Mouse (Mus musculus): Measurements from ENCODE around the gene Arhgap19.

The Arhgap19 gene

GRCm38 (mm10) chr19:41800451-41800850 lies 1.4 kb downstream of the Arhgap19 start:
- no peak for DNase-seq (ENCODE audit: low spot score)

DNA sequence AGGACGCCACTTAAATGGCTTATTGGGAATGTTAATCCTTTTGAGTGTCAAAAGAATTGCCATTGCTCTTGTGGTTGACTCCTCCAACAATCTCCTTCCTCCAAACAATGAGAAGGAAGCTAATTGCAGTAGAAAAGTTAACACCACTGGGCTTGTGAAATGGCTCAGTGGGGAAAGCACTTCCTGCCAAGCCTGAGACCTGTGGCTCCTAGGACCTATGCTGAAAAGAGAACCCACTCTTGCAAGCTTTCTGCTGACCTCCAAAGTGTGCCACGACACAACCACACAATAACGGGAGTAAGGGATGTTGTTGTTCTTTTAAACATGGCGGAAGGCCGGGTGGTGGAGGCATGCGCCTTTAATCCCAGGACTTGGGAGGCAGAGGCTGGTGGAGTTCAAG lies 4.3 kb downstream of the Arhgap19 start:
- DNase-seq (ENCODE audit: low spot score): no peak

GRCm38 (mm10) chr19:41796789-41797327 lies 5.0 kb downstream of the Arhgap19 start:
- DNase-seq (ENCODE audit: low spot score): no peak

GRCm38 (mm10) chr19:41796148-41796760 lies 5.6 kb downstream of the Arhgap19 start:
- no peak for DNase-seq (ENCODE audit: low spot score)

- no peak for DNase-seq (ENCODE audit: low spot score)
These were observed 6.9 kb downstream of the Arhgap19 start for GRCm38 (mm10) chr19:41794901-41795300.

GRCm38 (mm10) chr19:41794017-41794416 lies 7.8 kb downstream of the Arhgap19 start:
- DNase-seq (ENCODE audit: low spot score): no peak

DNA sequence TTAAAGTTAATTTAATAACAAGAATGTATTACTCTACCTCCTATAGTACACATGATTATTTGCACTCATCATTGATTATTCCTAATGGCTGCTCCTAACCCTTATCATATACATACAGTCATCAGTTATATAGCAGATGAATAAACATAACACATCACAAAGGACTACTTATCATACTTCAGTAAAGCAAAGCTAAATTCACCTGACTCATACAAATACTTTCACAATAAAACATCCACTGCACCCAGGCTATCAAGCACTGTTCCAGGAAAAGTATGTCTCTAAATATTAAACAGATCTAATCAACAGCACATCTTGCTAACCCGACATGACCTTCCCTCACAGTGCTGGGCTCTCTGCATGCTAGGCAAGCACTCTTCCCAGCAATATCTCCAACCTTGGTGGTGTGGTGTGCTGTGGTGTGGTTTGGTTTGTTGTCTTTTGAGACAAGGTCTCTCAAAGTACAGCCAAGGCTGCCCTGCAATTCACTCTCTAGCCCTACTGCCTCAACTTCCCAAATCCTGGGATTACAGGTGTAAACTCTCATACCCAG lies 8.8 kb downstream of the Arhgap19 start:
- DNase-seq (ENCODE audit: low spot score): no peak

GRCm38 (mm10) chr19:41791384-41791783 lies 10.5 kb downstream of the Arhgap19 start:
- no peak for DNase-seq (ENCODE audit: low spot score)

GRCm38 (mm10) chr19:41789110-41789961 lies 12.5 kb downstream of the Arhgap19 start:
- DNase-seq (ENCODE audit: low spot score): no peak

- no peak for DNase-seq (ENCODE audit: low spot score)
These were observed 15.0 kb downstream of the Arhgap19 start for GRCm38 (mm10) chr19:41786896-41787295.

DNA sequence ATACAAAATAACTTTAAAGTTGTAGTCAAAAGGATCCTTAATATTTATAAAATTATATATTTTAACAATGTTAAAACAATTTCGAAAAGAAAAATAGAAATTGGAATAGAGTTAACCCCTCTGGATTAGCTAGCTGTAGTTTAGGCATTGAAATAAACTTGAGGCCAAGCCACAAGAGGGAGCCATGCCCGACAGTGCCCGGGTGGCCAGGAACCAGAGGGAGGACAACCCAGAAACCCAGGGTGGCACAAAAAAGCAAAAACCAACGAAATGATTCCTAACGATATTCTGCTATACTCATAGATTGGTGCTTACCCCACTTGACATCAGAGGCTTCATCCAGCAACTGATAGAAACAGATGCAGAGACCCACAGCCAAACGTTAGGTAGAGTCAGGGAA lies 24.3 kb downstream of the Arhgap19 start:
- no peak for DNase-seq (ENCODE audit: low spot score)

DNA sequence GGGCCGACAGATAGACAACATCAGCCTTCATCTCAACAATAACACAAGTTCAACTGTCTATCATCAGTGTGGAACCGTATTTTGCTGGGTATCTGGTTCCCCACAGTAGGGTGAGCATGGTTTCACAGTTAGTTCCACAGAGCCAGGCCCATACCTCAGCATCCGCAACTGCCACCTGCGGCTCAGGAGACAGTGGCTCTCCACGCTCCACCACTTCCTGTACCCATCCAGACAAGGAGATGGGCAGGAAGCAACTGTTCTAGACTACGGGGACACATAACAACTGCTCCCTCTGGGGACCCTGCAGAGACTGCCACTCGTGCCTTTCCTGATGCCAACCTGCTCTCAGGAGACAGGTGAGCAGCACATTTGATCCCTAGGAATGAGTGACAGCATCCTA lies 33.1 kb downstream of the Arhgap19 start:
- no peak for DNase-seq (ENCODE audit: low spot score)

DNA sequence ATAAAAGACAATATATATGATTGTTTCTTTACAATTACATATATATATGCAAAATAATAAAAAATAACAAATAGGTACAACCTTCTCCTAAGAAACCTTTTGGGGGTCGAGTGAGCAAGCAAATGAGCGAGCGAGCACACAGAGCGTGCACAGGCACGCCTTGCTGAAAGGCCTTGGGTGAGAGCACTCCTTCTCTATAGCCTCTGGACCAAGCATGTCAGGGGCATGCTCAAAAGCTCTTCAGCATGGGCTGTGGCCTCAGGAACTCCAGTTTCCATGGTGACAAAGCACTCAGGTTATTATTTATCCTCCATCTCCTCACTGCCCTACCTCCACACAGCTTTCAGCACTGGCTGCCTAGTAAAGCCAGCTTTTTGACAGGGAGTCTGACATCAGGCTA lies 35.2 kb downstream of the Arhgap19 start:
- DNase-seq (ENCODE audit: low spot score): no peak

DNA sequence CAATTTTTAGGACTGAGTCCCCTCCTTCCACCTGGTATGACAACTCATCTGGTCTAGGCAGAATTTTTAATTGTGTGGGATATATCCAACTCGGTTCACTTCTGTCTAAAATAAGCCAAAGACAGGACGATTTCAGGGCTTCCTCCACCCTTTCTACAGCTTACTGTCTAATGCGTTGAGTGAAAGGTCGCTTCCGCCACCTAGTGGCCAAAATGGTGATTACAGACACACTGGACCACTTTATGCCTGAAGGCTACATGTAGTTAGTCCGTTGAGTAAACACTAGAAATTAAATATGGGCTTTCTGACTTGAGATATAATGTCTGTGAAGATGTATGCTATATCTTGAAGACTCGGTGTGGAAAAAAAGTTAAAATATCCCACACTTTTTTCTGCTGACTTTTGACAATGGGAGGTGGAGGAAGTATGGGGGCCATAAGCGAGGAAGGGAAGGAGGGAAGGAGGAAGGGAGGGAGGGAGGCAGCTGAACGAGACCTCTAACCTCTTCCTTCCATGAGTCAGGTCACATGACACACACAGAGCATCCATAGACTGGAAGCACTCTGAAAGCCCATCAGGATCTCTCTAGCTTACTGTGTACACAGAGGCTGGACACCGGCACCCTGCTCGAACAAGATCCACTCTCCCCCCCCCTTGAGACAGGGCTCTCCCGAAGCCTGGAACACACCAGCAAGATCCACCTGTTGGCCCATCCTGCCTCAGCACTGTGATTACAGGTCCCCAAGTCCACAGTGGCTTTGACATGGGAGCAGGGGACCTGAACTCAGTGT lies 37.8 kb downstream of the Arhgap19 start:
- DNase-seq (ENCODE audit: low spot score): peak; percentile 94

DNA sequence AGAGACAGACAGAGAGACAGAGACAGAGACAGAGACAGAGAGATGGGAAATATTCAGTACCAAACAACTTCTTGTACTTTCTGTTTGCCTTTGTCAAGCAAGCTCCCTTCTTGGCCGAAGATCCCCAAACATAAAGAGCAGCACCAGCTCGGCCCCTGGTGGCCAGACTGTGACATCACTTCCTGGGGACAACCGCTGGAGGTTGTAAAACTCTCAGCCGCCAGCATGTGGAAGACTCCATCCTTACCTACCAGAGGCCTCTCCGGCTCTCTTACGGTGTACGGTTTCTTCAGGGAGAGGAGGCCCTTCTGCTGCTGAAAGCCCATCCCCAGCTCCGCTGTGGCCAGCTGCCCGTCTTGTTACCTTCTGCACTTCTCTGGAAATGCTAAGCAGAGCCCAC lies 40.3 kb downstream of the Arhgap19 start:
- peak; percentile 62 for DNase-seq (ENCODE audit: low spot score)

DNA sequence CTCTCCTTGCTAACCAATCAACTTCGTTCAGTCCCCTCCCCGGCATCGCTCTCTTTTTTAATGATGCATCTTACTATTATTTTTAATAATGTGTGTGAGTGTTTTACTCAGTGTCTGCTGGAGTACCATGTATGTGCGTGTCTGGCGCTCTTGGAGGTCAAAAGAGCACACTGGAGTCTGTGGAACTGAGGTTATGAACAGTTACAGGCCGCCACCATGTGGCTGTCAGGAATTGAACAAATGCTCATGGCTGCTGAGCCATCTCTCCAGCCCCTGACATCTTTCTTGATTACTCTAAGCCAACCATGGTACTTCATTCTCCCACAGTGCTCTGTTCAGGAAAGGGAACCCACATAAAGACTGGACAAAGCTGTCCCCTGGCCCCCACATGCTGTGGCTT lies 42.1 kb downstream of the Arhgap19 start:
- DNase-seq (ENCODE audit: low spot score): no peak

- no peak for DNase-seq (ENCODE audit: low spot score)
These were observed 42.6 kb downstream of the Arhgap19 start for GRCm38 (mm10) chr19:41759270-41759669.

DNA sequence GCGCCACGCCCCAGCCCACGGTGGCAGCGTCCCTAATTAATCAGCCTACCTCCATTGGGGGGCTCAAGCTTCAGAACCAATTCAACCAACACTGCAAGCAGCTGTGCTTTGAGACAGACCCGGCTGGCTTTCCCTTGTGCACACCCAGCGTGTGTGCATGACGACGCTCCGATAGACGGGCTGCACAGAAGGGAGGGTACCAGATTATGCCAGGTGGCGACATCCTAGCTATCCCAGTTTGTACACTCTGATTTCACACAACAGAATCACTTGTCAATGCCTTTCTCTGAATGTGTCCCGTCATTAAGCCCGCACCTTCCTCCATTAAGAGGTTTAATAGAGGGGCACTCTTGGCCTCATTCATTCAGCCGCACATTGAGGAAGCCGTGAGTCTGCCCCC lies 47.1 kb downstream of the Arhgap19 start:
- no peak for DNase-seq (ENCODE audit: low spot score)

- DNase-seq (ENCODE audit: low spot score): no peak
These were observed 49.9 kb downstream of the Arhgap19 start for GRCm38 (mm10) chr19:41751906-41752305.

GRCm38 (mm10) chr19:41747436-41747835 lies 54.4 kb downstream of the Arhgap19 start:
- no peak for DNase-seq (ENCODE audit: low spot score)

DNA sequence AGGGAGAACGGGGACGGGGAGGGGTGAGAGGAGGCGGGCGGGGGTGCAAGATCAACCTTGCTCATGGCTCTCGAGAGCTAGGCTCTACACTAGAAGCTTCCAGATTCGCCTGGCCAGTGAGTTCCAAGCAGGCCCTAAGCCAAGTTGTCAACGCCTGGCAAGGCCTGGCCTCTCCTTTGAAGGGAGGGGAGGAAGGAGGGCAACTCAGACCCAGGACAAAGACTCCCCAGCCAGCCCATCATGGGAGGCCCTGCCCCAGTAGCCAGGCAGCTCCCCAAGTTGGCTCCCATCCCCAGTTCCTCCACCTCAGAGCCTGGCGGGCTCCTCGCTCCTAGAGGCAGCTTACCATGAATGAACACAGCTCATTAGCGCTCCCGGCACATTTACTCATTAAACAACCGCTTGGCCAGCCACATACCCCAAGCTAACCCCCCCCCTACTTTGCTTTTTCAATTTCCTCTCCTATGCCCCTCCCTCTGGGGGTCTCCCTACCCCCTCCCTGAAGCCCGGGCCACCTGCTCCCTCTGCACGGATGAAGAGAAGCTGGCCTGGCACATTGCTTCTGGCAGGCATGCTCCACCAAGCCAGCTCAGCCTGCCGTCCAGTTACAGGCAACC lies 55.8 kb downstream of the Arhgap19 start:
- no peak for DNase-seq (ENCODE audit: low spot score)

DNA sequence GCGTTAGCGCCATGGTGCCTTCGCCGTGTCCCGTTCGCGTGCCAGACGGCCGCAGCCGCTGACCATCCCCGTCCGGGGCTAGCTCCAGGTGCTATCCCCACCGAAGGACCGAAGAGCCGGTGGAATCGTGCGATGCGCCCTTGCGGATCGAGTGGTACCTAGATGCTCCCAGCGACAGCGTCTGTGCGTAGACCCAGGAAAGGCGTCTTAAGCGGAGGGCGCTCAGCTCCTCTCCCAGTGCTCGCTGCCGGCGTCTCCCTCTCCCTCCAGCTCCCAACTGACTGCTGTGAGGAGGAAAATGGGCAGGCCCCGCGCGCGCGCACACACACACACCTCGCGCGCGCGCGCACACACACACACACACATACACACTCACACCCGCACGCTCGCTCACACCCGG lies 58.5 kb downstream of the Arhgap19 start, which contains the start of gene Slit1:
Gene Slit1 (minus strand): TSS at position 270 of the 400 bp plus-strand sequence.
- DNase-seq (ENCODE audit: low spot score): no peak
